In the genomic region with DNA sequence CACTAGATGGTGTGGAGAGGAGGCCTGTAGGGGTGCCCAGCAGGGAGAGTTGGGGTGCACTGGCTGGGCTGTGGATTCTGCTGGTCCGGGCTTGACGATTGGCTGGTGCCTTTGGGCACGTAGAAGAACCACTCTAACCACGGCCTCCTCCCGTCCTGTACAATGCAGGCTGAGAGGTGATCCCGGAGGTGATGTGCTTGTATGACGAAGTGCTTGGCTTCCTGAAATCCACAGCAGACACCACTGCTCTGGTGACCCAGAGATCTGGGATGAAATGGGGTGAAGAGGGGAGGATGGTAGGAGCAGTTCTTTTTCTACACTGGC, we compare ENCODE assay signal across 8 mouse cellular contexts. TPM values are rescaled to one million over a fixed set of nuclear protein-coding genes. Genes with fewer than 3 reads are reported as not detected.
A peak's percentile ranks its signal among the peaks of the same experiment; 100 is the strongest.
DNase-seq lines count a peak whose midpoint lies in the region; ATAC-seq and TF ChIP-seq lines count a peak whose summit lies in the region.

No protein-coding gene starts in this region.

- no peak for DNase-seq in left cerebral cortex, adult 2 months (ENCODE audit: extremely low spot score in 1 of 2, low spot score in 2 of 2)
- DNase-seq in left cerebral cortex, postnatal 25 days (ENCODE audit: low spot score in 2 of 2) = no peak
- peak; percentile 10 for DNase-seq in embryonic facial prominence, embryonic 11.5 days (ENCODE audit: low spot score)
- no peak for DNase-seq in testis, postnatal 10 days (ENCODE audit: low spot score)
- no peak for DNase-seq in spleen, postnatal 10 days (ENCODE audit: low spot score in 2 of 2)
- no peak for DNase-seq in gastrocnemius, postnatal 4 days (ENCODE audit: low spot score in 2 of 2)

- WGBS in embryonic facial prominence, embryonic 11.5 days = under 1% methylated on average over 7 of the region's 7 CpGs
- 18% methylated on average over 7 of the region's 7 CpGs for WGBS in intestine, embryonic 15.5 days
- 5% methylated on average over 7 of the region's 7 CpGs for WGBS in neural tube, embryonic 13.5 days

- intact Hi-C loops in left cerebral cortex, adult 2 months (cut with DNase I) = loop anchor here (2.0 kb wide), 1 partner anchor 34 kb away; no protein-coding TSS in a partner anchor
- intact Hi-C loops in left cerebral cortex, postnatal 25 days (cut with DNase I) = no loop called here

- H3K4me2 ChIP-seq in embryonic facial prominence, embryonic 11.5 days (ENCODE audit: low read depth, low read length) = peak overlapping the region; percentile 77
- H3K4me2 ChIP-seq in intestine, embryonic 15.5 days (replicated peaks) = peak overlapping the region; percentile 96
- H3K4me2 ChIP-seq in neural tube, embryonic 13.5 days = peak overlapping the region; percentile 87

- TF ChIP-seq CTCF in left cerebral cortex, adult 2 months (IDR thresholded peaks at IDR 0.05) = no peak

- H3K4me1 ChIP-seq in embryonic facial prominence, embryonic 11.5 days (ENCODE audit: control insufficient read depth, insufficient read depth, low read length) = peaks cover 9% of the 10 kb centered on the region
- H3K4me1 ChIP-seq in intestine, embryonic 15.5 days (replicated peaks) = peaks cover 35% of the 10 kb centered on the region
- peaks cover 71% of the 10 kb centered on the region for H3K4me1 ChIP-seq in neural tube, embryonic 13.5 days (replicated peaks)

- no peaks in the 10 kb centered on the region for H3K9me3 ChIP-seq in embryonic facial prominence, embryonic 11.5 days (replicated peaks; ENCODE audit: control insufficient read depth, low read length)
- H3K9me3 ChIP-seq in intestine, embryonic 15.5 days = no peaks in the 10 kb centered on the region
- no peaks in the 10 kb centered on the region for H3K9me3 ChIP-seq in neural tube, embryonic 13.5 days

- no peaks in the 10 kb centered on the region for H3K27me3 ChIP-seq in embryonic facial prominence, embryonic 11.5 days (ENCODE audit: control insufficient read depth, insufficient read depth, low read length)
- no peaks in the 10 kb centered on the region for H3K27me3 ChIP-seq in intestine, embryonic 15.5 days (replicated peaks)
- no peaks in the 10 kb centered on the region for H3K27me3 ChIP-seq in neural tube, embryonic 13.5 days

- H3K9ac ChIP-seq in embryonic facial prominence, embryonic 11.5 days (replicated peaks; ENCODE audit: low read length) = peak overlapping the region; percentile 49
- H3K9ac ChIP-seq in intestine, embryonic 15.5 days = no peak overlapping the region
- H3K9ac ChIP-seq in neural tube, embryonic 13.5 days = peak overlapping the region; percentile 94

- ATAC-seq in embryonic facial prominence, embryonic 11.5 days (replicated peaks; ENCODE audit: insufficient number of reproducible peaks, low FRiP score, low TSS enrichment, low read depth) = no peak
- no peak for ATAC-seq in intestine, embryonic 15.5 days
- no peak; the same call in 1 of the 2 replicates for ATAC-seq in neural tube, embryonic 13.5 days (ENCODE audit: low read depth)

- peak overlapping the region; percentile 78 for H3K4me3 ChIP-seq in left cerebral cortex, adult 2 months
- peak overlapping the region; percentile 65 for H3K4me3 ChIP-seq in embryonic facial prominence, embryonic 11.5 days (ENCODE audit: low read depth, low read length)
- peak overlapping the region; percentile 27 for H3K4me3 ChIP-seq in intestine, embryonic 15.5 days (replicated peaks)
- peak overlapping the region; percentile 72 for H3K4me3 ChIP-seq in neural tube, embryonic 13.5 days

- no peak overlapping the region; the same call in 1 of the 2 replicates for H3K27ac ChIP-seq in left cerebral cortex, adult 2 months
- peak overlapping the region; percentile 59; the same call in 1 of the 2 replicates for H3K27ac ChIP-seq in embryonic facial prominence, embryonic 11.5 days (replicated peaks; ENCODE audit: low read depth, low read length)
- no peak overlapping the region for H3K27ac ChIP-seq in intestine, embryonic 15.5 days
- peak overlapping the region; percentile 59 for H3K27ac ChIP-seq in neural tube, embryonic 13.5 days (replicated peaks)

- no peaks in the 10 kb centered on the region for H3K36me3 ChIP-seq in embryonic facial prominence, embryonic 11.5 days (replicated peaks; ENCODE audit: control insufficient read depth, insufficient read depth, low read depth, low read length)
- 0 out of 2 replicates have a peak, but pooled peaks cover 5% of the 10 kb centered on the region for H3K36me3 ChIP-seq in intestine, embryonic 15.5 days
- H3K36me3 ChIP-seq in neural tube, embryonic 13.5 days = peaks cover 25% of the 10 kb centered on the region

RNA-seq across cellular contexts. Expression of a gene that starts 36.4 kb away (rescaled TPM):
- 10 to 100 TPM; 85.4 to 86.3 TPM for total RNA-seq in left cerebral cortex, adult 2 months (2021)
- 10 to 100 TPM; 59.4 to 69.2 TPM for total RNA-seq in left cerebral cortex, postnatal 25 days (2021)
- polyA plus RNA-seq in embryonic facial prominence, embryonic 11.5 days (2014; fragmentation: Nextera tagmentation; extraction: Ambion mirVana) = 21.0 and 24.8 TPM in 2 replicates
- polyA plus RNA-seq in intestine, embryonic 15.5 days (2015; fragmentation: Nextera tagmentation; extraction: Ambion mirVana) = 18.2 and 18.5 TPM in 2 replicates
- polyA plus RNA-seq in neural tube, embryonic 13.5 days (2015; fragmentation: Nextera tagmentation; extraction: Ambion mirVana) = 29.9 and 30.0 TPM in 2 replicates
- total RNA-seq in gastrocnemius, postnatal 4 days (2021) = 10 to 100 TPM; 41.7 to 44.6 TPM

Comparison
In these comparisons a context has a peak if more than half of its experiments do, and no peak if none do; other contexts are left out.
1. H3K27ac ChIP-seq: peak in embryonic facial prominence, embryonic 11.5 days (single experiment) and neural tube, embryonic 13.5 days (single experiment); none in left cerebral cortex, adult 2 months (single experiment) and intestine, embryonic 15.5 days (single experiment).
2. H3K4me3 ChIP-seq: peak in every context shown above with its lines; median percentile 78 in left cerebral cortex, adult 2 months; 72 in neural tube, embryonic 13.5 days; 65 in embryonic facial prominence, embryonic 11.5 days; 27 in intestine, embryonic 15.5 days.
3. Peak in every context shown above with its lines, with median percentiles within 50 percentile points of each other: H3K4me2 ChIP-seq.